Mouse (Mus musculus): ENCODE data around the gene Ptcd3.
"Not testable (repeated sequence)": the region's sequence is repeated elsewhere in the genome, so short reads cannot be mapped to it uniquely, and the experiment has no call there.

Gene Ptcd3

GRCm38 (mm10) chr6:71908481-71909381 is at the start of gene Ptcd3, which contains the start of gene Polr1a:
Gene Ptcd3, minus strand, starts transcription at chr6:71908750.
Gene Polr1a, plus strand, starts transcription at chr6:71909053.
- peak; percentile 97 for DNase-seq (ENCODE audit: low spot score)

- no peak for DNase-seq (ENCODE audit: low spot score)
These were observed 42.6 kb upstream of the Ptcd3 start for GRCm38 (mm10) chr6:71951192-71951591.

- DNase-seq (ENCODE audit: low spot score): no peak
These were observed 42.0 kb upstream of the Ptcd3 start for GRCm38 (mm10) chr6:71950592-71950991.

GRCm38 (mm10) chr6:71949721-71950120 is 41.2 kb upstream of the Ptcd3 start:
- DNase-seq (ENCODE audit: low spot score): no peak

GRCm38 (mm10) chr6:71946121-71946520 is 37.6 kb upstream of the Ptcd3 start:
- DNase-seq (ENCODE audit: low spot score): no peak

- no peak for DNase-seq (ENCODE audit: low spot score)
These were observed 36.6 kb upstream of the Ptcd3 start for GRCm38 (mm10) chr6:71945101-71945500.

GRCm38 (mm10) chr6:71940912-71941311 is 32.4 kb upstream of the Ptcd3 start:
- DNase-seq (ENCODE audit: low spot score): no peak

- DNase-seq (ENCODE audit: low spot score): peak; percentile 54
These were observed 27.2 kb upstream of the Ptcd3 start for GRCm38 (mm10) chr6:71935737-71936136.

- DNase-seq (ENCODE audit: low spot score): peak; percentile 81
These were observed 25.6 kb upstream of the Ptcd3 start for GRCm38 (mm10) chr6:71934081-71934556.

- DNase-seq (ENCODE audit: low spot score): no peak
These were observed 23.8 kb upstream of the Ptcd3 start for GRCm38 (mm10) chr6:71932347-71932746.

GRCm38 (mm10) chr6:71930830-71931437 is 22.4 kb upstream of the Ptcd3 start:
- peak; percentile 48 for DNase-seq (ENCODE audit: low spot score)

GRCm38 (mm10) chr6:71930053-71930452 is 21.5 kb upstream of the Ptcd3 start:
- no peak for DNase-seq (ENCODE audit: low spot score)

- peak; percentile 80 for DNase-seq (ENCODE audit: low spot score)
These were observed 19.4 kb upstream of the Ptcd3 start for GRCm38 (mm10) chr6:71927911-71928310.

GRCm38 (mm10) chr6:71925233-71925632 is 16.7 kb upstream of the Ptcd3 start:
- not testable (repeated sequence) for DNase-seq (ENCODE audit: low spot score)

GRCm38 (mm10) chr6:71920752-71921151 is 12.2 kb upstream of the Ptcd3 start:
- DNase-seq (ENCODE audit: low spot score): no peak

GRCm38 (mm10) chr6:71911686-71912450 is 3.3 kb upstream of the Ptcd3 start:
- no peak for DNase-seq (ENCODE audit: low spot score)

- DNase-seq (ENCODE audit: low spot score): no peak
These were observed 1.3 kb upstream of the Ptcd3 start for GRCm38 (mm10) chr6:71909840-71910239.

GRCm38 (mm10) chr6:71909384-71909783 is 834 bp upstream of the Ptcd3 start:
- no peak for DNase-seq (ENCODE audit: low spot score)

GRCm38 (mm10) chr6:71907702-71908235 is 781 bp downstream of the Ptcd3 start:
- no peak for DNase-seq (ENCODE audit: low spot score)

- DNase-seq (ENCODE audit: low spot score): no peak
These were observed 15.3 kb downstream of the Ptcd3 start for GRCm38 (mm10) chr6:71893263-71893662.

- no peak for DNase-seq (ENCODE audit: low spot score)
These were observed 30.4 kb downstream of the Ptcd3 start for GRCm38 (mm10) chr6:71877965-71878760.
